ENCODE assay signal across 23 mouse cellular contexts in genomic region chr7:38094353-38094752, GRCm38 (mm10). TPM values are rescaled to one million over a fixed set of nuclear protein-coding genes. Genes with fewer than 3 reads are reported as not detected.
DNase-seq lines count a peak whose midpoint lies in the region; ATAC-seq and TF ChIP-seq lines count a peak whose summit lies in the region.
"Had no signal": no experiment of that assay in that cellular context is flagged by ENCODE, and none has a peak within 500 bp of the region (broad histone marks: within the 10 kb centered on the region; RNA-seq: fewer than 3 reads in every experiment).

No protein-coding gene starts in this region.

- 0 out of 2 replicates have a peak overlapping the region, but pooled peaks have one; percentile 10 for H3K9ac ChIP-seq in intestine, embryonic 15.5 days
- no peak overlapping the region for H3K9ac ChIP-seq in intestine, postnatal 0 days (ENCODE audit: low read depth, low read length)
- H3K9ac ChIP-seq in forebrain, embryonic 15.5 days (replicated peaks): no peak overlapping the region
- H3K9ac ChIP-seq: embryonic facial prominence, embryonic 15.5 days; hindbrain, embryonic 14.5 days; liver, embryonic 12.5 days; lung, embryonic 14.5 days; neural tube, embryonic 13.5 days had no signal

- H3K36me3 ChIP-seq in intestine, embryonic 15.5 days: peaks cover 6% of the 10 kb centered on the region; the same call in 1 of the 2 replicates
- H3K36me3 ChIP-seq in intestine, postnatal 0 days (ENCODE audit: control insufficient read depth, insufficient read depth): peaks cover 13% of the 10 kb centered on the region; the same call in 1 of the 2 replicates
- H3K36me3 ChIP-seq in forebrain, embryonic 15.5 days: peaks cover 7% of the 10 kb centered on the region; the same call in 1 of the 2 replicates

- ATAC-seq in intestine, embryonic 15.5 days: no peak
- ATAC-seq in intestine, postnatal 0 days: no peak
- ATAC-seq in megakaryocyte, adult 5-6 weeks (ENCODE audit: poor library complexity, severe bottlenecking): peak; percentile 57
- no peak for ATAC-seq in forebrain, embryonic 15.5 days (replicated peaks)
- ATAC-seq: liver, embryonic 12.5 days had no signal

- no peak overlapping the region for H3K27ac ChIP-seq in intestine, embryonic 15.5 days
- H3K27ac ChIP-seq in intestine, postnatal 0 days (ENCODE audit: low read depth, low read length): no peak overlapping the region
- H3K27ac ChIP-seq in forebrain, embryonic 15.5 days (replicated peaks): no peak overlapping the region
- H3K27ac ChIP-seq: embryonic facial prominence, embryonic 15.5 days; forebrain, embryonic 10.5 days; heart, embryonic 10.5 days; hindbrain, embryonic 14.5 days; liver, embryonic 12.5 days; neural tube, embryonic 13.5 days had no signal

- no peak overlapping the region for H3K4me2 ChIP-seq in intestine, embryonic 15.5 days (replicated peaks)
- H3K4me2 ChIP-seq in intestine, postnatal 0 days (replicated peaks; ENCODE audit: low read depth): no peak overlapping the region
- H3K4me2 ChIP-seq in forebrain, embryonic 15.5 days (replicated peaks): no peak overlapping the region
- H3K4me2 ChIP-seq: embryonic facial prominence, embryonic 15.5 days; hindbrain, embryonic 14.5 days; liver, embryonic 12.5 days; lung, embryonic 14.5 days; neural tube, embryonic 13.5 days had no signal

- TF ChIP-seq CTCF in intestine, postnatal 0 days (IDR thresholded peaks at IDR 0.05; ENCODE audit: low read depth): no peak

- no peaks in the 10 kb centered on the region for H3K4me1 ChIP-seq in intestine, embryonic 15.5 days (replicated peaks)
- H3K4me1 ChIP-seq in intestine, postnatal 0 days (replicated peaks; ENCODE audit: control insufficient read depth, insufficient read depth, low read length): no peaks in the 10 kb centered on the region
- H3K4me1 ChIP-seq in forebrain, embryonic 15.5 days: no peaks in the 10 kb centered on the region
- H3K4me1 ChIP-seq: embryonic facial prominence, embryonic 15.5 days; forebrain, embryonic 10.5 days; neural tube, embryonic 13.5 days had no signal

- no peaks in the 10 kb centered on the region for H3K9me3 ChIP-seq in intestine, embryonic 15.5 days
- no peaks in the 10 kb centered on the region for H3K9me3 ChIP-seq in intestine, postnatal 0 days (ENCODE audit: control insufficient read depth)
- no peaks in the 10 kb centered on the region for H3K9me3 ChIP-seq in forebrain, embryonic 15.5 days
- H3K9me3 ChIP-seq: embryonic facial prominence, embryonic 15.5 days; forebrain, embryonic 10.5 days; heart, embryonic 10.5 days; megakaryocyte, embryonic 14.5 days; neural tube, embryonic 13.5 days had no signal

- DNase-seq in ES-CJ7 (ENCODE audit: low read depth, low spot score): peak; percentile 36
- DNase-seq in thymus, postnatal 0 days (ENCODE audit: low spot score): peak; percentile 60
- no peak for DNase-seq in adrenal gland, adult (ENCODE audit: inconsistent age in 2 of 2, low spot score in 1 of 2)
- DNase-seq in gastrocnemius, adult 8-10 months (ENCODE audit: low spot score in 2 of 2): no peak
- DNase-seq: adrenal gland, postnatal 25 days; cerebellum, adult 9-11 months; gastrocnemius, postnatal 14 days; heart, postnatal 10 days; kidney, adult 18-20 months; kidney, postnatal 10 days; lung, embryonic 14.5 days; right cerebral cortex, postnatal 14 days had no signal

- WGBS in intestine, embryonic 15.5 days: 71% methylated on average over 6 of the region's 6 CpGs
- 66% methylated on average over 6 of the region's 6 CpGs for WGBS in intestine, postnatal 0 days
- 82% methylated on average over 6 of the region's 6 CpGs for WGBS in forebrain, embryonic 15.5 days

- H3K27me3 ChIP-seq in intestine, embryonic 15.5 days (replicated peaks): no peaks in the 10 kb centered on the region
- no peaks in the 10 kb centered on the region for H3K27me3 ChIP-seq in intestine, postnatal 0 days (replicated peaks; ENCODE audit: control insufficient read depth, insufficient read depth, low read length)
- no peaks in the 10 kb centered on the region for H3K27me3 ChIP-seq in forebrain, embryonic 15.5 days
- H3K27me3 ChIP-seq: embryonic facial prominence, embryonic 15.5 days; liver, embryonic 12.5 days; megakaryocyte, embryonic 14.5 days; neural tube, embryonic 13.5 days had no signal

- H3K4me3 ChIP-seq in intestine, embryonic 15.5 days (replicated peaks): no peak overlapping the region
- no peak overlapping the region for H3K4me3 ChIP-seq in intestine, postnatal 0 days (ENCODE audit: low read depth, low read length)
- no peak overlapping the region for H3K4me3 ChIP-seq in forebrain, embryonic 15.5 days
- H3K4me3 ChIP-seq: embryonic facial prominence, embryonic 15.5 days; forebrain, embryonic 10.5 days; heart, embryonic 10.5 days; liver, embryonic 12.5 days; megakaryocyte, embryonic 14.5 days; neural tube, embryonic 13.5 days had no signal

RNA-seq across cellular contexts. Expression of gene Ccne1, which starts 13.0 kb away (rescaled TPM):
- 57.2 and 59.4 TPM in 2 replicates for polyA plus RNA-seq in intestine, embryonic 15.5 days (2015; fragmentation: Nextera tagmentation; extraction: Ambion mirVana)
- polyA plus RNA-seq in intestine, postnatal 0 days (2015; fragmentation: Nextera tagmentation; extraction: Ambion mirVana): 12.0 and 12.6 TPM in 2 replicates
- total RNA-seq in megakaryocyte, adult 5-6 weeks (2015): 22.8 and 23.6 TPM in 2 replicates
- 33.4 and 37.7 TPM in 2 replicates for total RNA-seq in megakaryocyte, adult 5-6 weeks (2017)
- polyA plus RNA-seq in thymus, postnatal 0 days (2015; fragmentation: Nextera tagmentation; extraction: Ambion mirVana): 35.2 and 36.2 TPM in 2 replicates
- polyA plus RNA-seq in forebrain, embryonic 15.5 days (2015; fragmentation: Nextera tagmentation; extraction: Ambion mirVana): 13.9 and 16.4 TPM in 2 replicates
- 1 to 10 TPM in 1 of 4 experiments, under 1 TPM in 3; 0.13 to 1.1 (median 0.23) TPM for total RNA-seq in gastrocnemius, adult 8-10 months (2022)

Comparison
In these comparisons a context has a peak if more than half of its experiments do, and no peak if none do; other contexts are left out.
1. DNase-seq: peak in ES-CJ7 (single experiment) and thymus, postnatal 0 days (single experiment); none in adrenal gland, adult (0 of 2) and gastrocnemius, adult 8-10 months (0 of 2).